Mouse (Mus musculus): Measurements from ENCODE around the gene Insrr. TPM values are rescaled to one million over a fixed set of nuclear protein-coding genes. Genes with fewer than 3 reads are reported as not detected.

Insrr gene
- total and polyA plus RNA-seq, 2 experiments from 2014 or later: not detected

GRCm38 (mm10) chr3:87785626-87786214, 11.0 kb upstream of the Insrr start:
- peaks cover 8% of the 10 kb centered on the region; the same call in 1 of the 2 replicates for H3K4me1 ChIP-seq (ENCODE audit: control insufficient read depth, insufficient read depth)
- peaks cover 24% of the 10 kb centered on the region for H3K27me3 ChIP-seq (ENCODE audit: control insufficient read depth, insufficient read depth, low read length)
- H3K27ac ChIP-seq (ENCODE audit: low read depth): no peak overlapping the region
- no peak overlapping the region for H3K4me3 ChIP-seq (ENCODE audit: low read depth, low read length)
- DNase-seq (ENCODE audit: low spot score): no peak
- 11% methylated on average over 6 of the region's 6 CpGs for WGBS
- H3K9ac ChIP-seq (replicated peaks; ENCODE audit: low read depth, low read length): no peak overlapping the region
- no peak overlapping the region for H3K4me2 ChIP-seq (ENCODE audit: low read depth, low read length)
- no peaks in the 10 kb centered on the region for H3K36me3 ChIP-seq (replicated peaks; ENCODE audit: control insufficient read depth, insufficient read depth, low read length)
- no peak for ATAC-seq (ENCODE audit: insufficient read depth, low read depth)
- H3K9me3 ChIP-seq (replicated peaks; ENCODE audit: control insufficient read depth, low read length): no peaks in the 10 kb centered on the region
- TF ChIP-seq CTCF (IDR thresholded peaks at IDR 0.05; ENCODE audit: low read depth) (no peak), EP300 (IDR thresholded peaks at IDR 0.05; ENCODE audit: low read depth) (no peak)

- H3K4me3 ChIP-seq (ENCODE audit: low read depth, low read length): no peak overlapping the region
- no peaks in the 10 kb centered on the region for H3K36me3 ChIP-seq (replicated peaks; ENCODE audit: control insufficient read depth, insufficient read depth, low read length)
- peaks cover 8% of the 10 kb centered on the region; the same call in 1 of the 2 replicates for H3K4me1 ChIP-seq (ENCODE audit: control insufficient read depth, insufficient read depth)
- no peak for TF ChIP-seq EP300 (IDR thresholded peaks at IDR 0.05; ENCODE audit: low read depth)
- no peak for TF ChIP-seq CTCF (IDR thresholded peaks at IDR 0.05; ENCODE audit: low read depth)
- DNase-seq (ENCODE audit: low spot score): no peak
- no peak overlapping the region for H3K27ac ChIP-seq (ENCODE audit: low read depth)
- ATAC-seq (ENCODE audit: insufficient read depth, low read depth): no peak
- H3K9me3 ChIP-seq (replicated peaks; ENCODE audit: control insufficient read depth, low read length): no peaks in the 10 kb centered on the region
- no peak overlapping the region for H3K9ac ChIP-seq (replicated peaks; ENCODE audit: low read depth, low read length)
- no peak overlapping the region for H3K4me2 ChIP-seq (ENCODE audit: low read depth, low read length)
- WGBS: 45% methylated on average over 1 of the region's 1 CpGs
- H3K27me3 ChIP-seq (ENCODE audit: control insufficient read depth, insufficient read depth, low read length): peaks cover 56% of the 10 kb centered on the region
These were observed 7.5 kb upstream of the Insrr start for GRCm38 (mm10) chr3:87789248-87789647.

DNA sequence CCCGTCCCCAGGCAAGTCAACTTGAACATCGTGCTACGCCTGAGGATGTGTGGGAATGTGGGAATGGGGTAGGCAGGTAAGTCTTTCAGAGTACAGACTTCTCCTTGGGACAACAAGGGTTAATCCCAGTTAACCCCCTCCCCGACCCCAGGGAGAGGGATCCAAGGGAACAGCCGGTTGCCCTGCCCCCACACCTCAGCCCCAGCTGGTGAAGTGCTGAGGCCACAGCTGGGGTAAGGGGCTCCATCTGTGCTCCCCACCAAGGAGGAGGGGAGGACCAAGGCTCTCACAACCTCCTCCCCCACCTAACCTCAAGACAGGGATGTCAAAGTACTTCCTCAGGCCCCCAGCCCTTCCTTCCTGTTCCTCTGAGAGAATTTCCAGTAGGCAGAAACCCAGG, 7.0 kb upstream of the Insrr start:
- H3K27me3 ChIP-seq (ENCODE audit: control insufficient read depth, insufficient read depth, low read length): peaks cover 61% of the 10 kb centered on the region
- no peak overlapping the region for H3K9ac ChIP-seq (replicated peaks; ENCODE audit: low read depth, low read length)
- WGBS: 32% methylated on average over 5 of the region's 5 CpGs
- no peak for TF ChIP-seq CTCF (IDR thresholded peaks at IDR 0.05; ENCODE audit: low read depth)
- no peak for TF ChIP-seq EP300 (IDR thresholded peaks at IDR 0.05; ENCODE audit: low read depth)
- no peak for DNase-seq (ENCODE audit: low spot score)
- no peaks in the 10 kb centered on the region for H3K36me3 ChIP-seq (replicated peaks; ENCODE audit: control insufficient read depth, insufficient read depth, low read length)
- ATAC-seq (ENCODE audit: insufficient read depth, low read depth): no peak
- no peak overlapping the region for H3K27ac ChIP-seq (ENCODE audit: low read depth)
- H3K4me2 ChIP-seq (ENCODE audit: low read depth, low read length): no peak overlapping the region
- no peak overlapping the region for H3K4me3 ChIP-seq (ENCODE audit: low read depth, low read length)
- H3K4me1 ChIP-seq (ENCODE audit: control insufficient read depth, insufficient read depth): peaks cover 8% of the 10 kb centered on the region; the same call in 1 of the 2 replicates
- H3K9me3 ChIP-seq (replicated peaks; ENCODE audit: control insufficient read depth, low read length): no peaks in the 10 kb centered on the region

DNA sequence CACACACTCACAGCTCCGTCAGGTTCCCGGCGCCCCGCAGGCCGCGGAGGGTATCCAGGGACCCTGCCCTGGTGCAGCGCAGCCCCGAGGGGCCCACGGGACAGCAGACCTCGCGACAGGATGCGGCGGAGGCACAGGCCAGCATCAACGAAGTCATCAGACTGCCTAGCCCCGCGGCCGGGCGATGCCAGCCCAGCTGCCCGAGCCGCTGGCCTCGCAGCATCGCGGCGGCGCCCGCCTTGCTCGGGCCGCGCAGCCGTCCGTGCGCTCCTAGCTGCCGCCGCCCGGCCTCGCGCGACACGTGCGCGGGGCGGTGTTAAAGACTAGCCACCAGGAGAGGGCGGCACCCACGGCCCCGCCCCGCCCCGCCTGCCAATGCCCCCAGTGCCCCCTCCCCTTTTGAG, 1.8 kb upstream of the Insrr start, which contains the start of gene Ntrk1:
Gene Ntrk1 (minus strand): TSS at position 241 of the 404 bp plus-strand sequence.
- H3K9ac ChIP-seq (replicated peaks; ENCODE audit: low read depth, low read length): 0 out of 2 replicates have a peak within 1 kb of the TSS, but pooled peaks have one; percentile 10
- H3K4me3 ChIP-seq (ENCODE audit: low read depth, low read length): peak within 1 kb of the TSS; percentile 26
- no peaks in the 10 kb centered on the region for H3K9me3 ChIP-seq (replicated peaks; ENCODE audit: control insufficient read depth, low read length)
- TF ChIP-seq EP300 (IDR thresholded peaks at IDR 0.05; ENCODE audit: low read depth): no peak
- no peak for TF ChIP-seq CTCF (IDR thresholded peaks at IDR 0.05; ENCODE audit: low read depth)
- 1% methylated on average over 41 of the region's 47 CpGs for WGBS
- peak within 1 kb of the TSS; percentile 34 for H3K4me2 ChIP-seq (ENCODE audit: low read depth, low read length)
- no peak within 1 kb of the TSS for H3K27ac ChIP-seq (ENCODE audit: low read depth)
- H3K36me3 ChIP-seq (replicated peaks; ENCODE audit: control insufficient read depth, insufficient read depth, low read length): no peaks in the 10 kb centered on the region
- no peaks in the 10 kb centered on the region; the same call in 1 of the 2 replicates for H3K4me1 ChIP-seq (ENCODE audit: control insufficient read depth, insufficient read depth)
- H3K27me3 ChIP-seq (ENCODE audit: control insufficient read depth, insufficient read depth, low read length): peaks cover 98% of the 10 kb centered on the region
- peak; percentile 40 for ATAC-seq (ENCODE audit: insufficient read depth, low read depth)
- DNase-seq (ENCODE audit: low spot score): no peak

GRCm38 (mm10) chr3:87795336-87796277, 1.1 kb upstream of the Insrr start:
- 16% methylated on average over 33 of the region's 33 CpGs for WGBS
- Histone ChIP-seq H3K4me2 (ENCODE audit: low read depth, low read length) (peak overlapping the region; percentile 34), H3K36me3 (replicated peaks; ENCODE audit: control insufficient read depth, insufficient read depth, low read length) (no peaks in the 10 kb centered on the region), H3K27ac (ENCODE audit: low read depth) (no peak overlapping the region), H3K9ac (replicated peaks; ENCODE audit: low read depth, low read length) (no peak overlapping the region), H3K27me3 (ENCODE audit: control insufficient read depth, insufficient read depth, low read length) (peaks cover 100% of the 10 kb centered on the region), H3K4me1 (ENCODE audit: control insufficient read depth, insufficient read depth) (no peaks in the 10 kb centered on the region; the same call in 1 of the 2 replicates), H3K9me3 (replicated peaks; ENCODE audit: control insufficient read depth, low read length) (no peaks in the 10 kb centered on the region), H3K4me3 (ENCODE audit: low read depth, low read length) (peak overlapping the region; percentile 26)
- peak; percentile 65 for DNase-seq (ENCODE audit: low spot score)
- TF ChIP-seq CTCF (IDR thresholded peaks at IDR 0.05; ENCODE audit: low read depth) (peak; percentile 72), EP300 (IDR thresholded peaks at IDR 0.05; ENCODE audit: low read depth) (no peak)
- ATAC-seq (ENCODE audit: insufficient read depth, low read depth): 0 out of 2 replicates have a peak, but pooled peaks have one; percentile 18
